Mouse (Mus musculus): ENCODE data around the gene Aco2. TPM values are rescaled to one million over a fixed set of nuclear protein-coding genes. Genes with fewer than 3 reads are reported as not detected.

Aco2 gene
- total and polyA plus RNA-seq, 3 experiments, result 1,810 to 2,215 (median 2,076) TPM

- WGBS, result 94% methylated on average over 9 of the region's 9 CpGs
- DNase-seq, result no peak
- Histone ChIP-seq H3K27me3 (ENCODE audit: control insufficient read depth, insufficient read depth, low read length) (no peaks in the 10 kb centered on the region), H3K9ac (ENCODE audit: low read depth, low read length) (no peak overlapping the region), H3K4me3 (no peak overlapping the region), H3K36me3 (ENCODE audit: control insufficient read depth, insufficient read depth, low read length) (no peaks in the 10 kb centered on the region), H3K27ac (no peak overlapping the region), H3K79me2 (replicated peaks; ENCODE audit: control insufficient read depth, insufficient read depth, low read length) (no peaks in the 10 kb centered on the region), H3K4me1 (ENCODE audit: control insufficient read depth, insufficient read depth, low read length) (no peaks in the 10 kb centered on the region)
- TF ChIP-seq EP300 (IDR thresholded peaks at IDR 0.05; ENCODE audit: insufficient read depth, low read depth, low read length) (no peak), POLR2A (IDR thresholded peaks at IDR 0.05; ENCODE audit: insufficient read depth, low read depth, low read length) (no peak), CTCF (IDR thresholded peaks at IDR 0.05) (no peak)
- intact Hi-C loops (cut with DNase I), result no loop called here
Measured at GRCm38 (mm10) chr15:81954151-81954583, 82.1 kb downstream of the Aco2 start.

GRCm38 (mm10) chr15:81954716-81955115, 82.6 kb downstream of the Aco2 start:
- Histone ChIP-seq H3K79me2 (replicated peaks; ENCODE audit: control insufficient read depth, insufficient read depth, low read length) (no peaks in the 10 kb centered on the region), H3K27ac (no peak overlapping the region), H3K4me1 (ENCODE audit: control insufficient read depth, insufficient read depth, low read length) (no peaks in the 10 kb centered on the region; the same call in 1 of the 2 replicates), H3K27me3 (ENCODE audit: control insufficient read depth, insufficient read depth, low read length) (no peaks in the 10 kb centered on the region), H3K36me3 (ENCODE audit: control insufficient read depth, insufficient read depth, low read length) (no peaks in the 10 kb centered on the region), H3K4me3 (no peak overlapping the region), H3K9ac (ENCODE audit: low read depth, low read length) (no peak overlapping the region)
- TF ChIP-seq EP300 (IDR thresholded peaks at IDR 0.05; ENCODE audit: insufficient read depth, low read depth, low read length), result no peak
- TF ChIP-seq POLR2A (IDR thresholded peaks at IDR 0.05; ENCODE audit: insufficient read depth, low read depth, low read length), result no peak
- TF ChIP-seq CTCF (IDR thresholded peaks at IDR 0.05), result no peak
- DNase-seq, result no peak
- intact Hi-C loops (cut with DNase I), result no loop called here
- 92% methylated on average over 6 of the region's 6 CpGs for WGBS

- TF ChIP-seq POLR2A (IDR thresholded peaks at IDR 0.05; ENCODE audit: insufficient read depth, low read depth, low read length) (no peak), EP300 (IDR thresholded peaks at IDR 0.05; ENCODE audit: insufficient read depth, low read depth, low read length) (no peak), CTCF (IDR thresholded peaks at IDR 0.05) (no peak)
- Histone ChIP-seq H3K4me3 (no peak overlapping the region), H3K27ac (no peak overlapping the region), H3K4me1 (ENCODE audit: control insufficient read depth, insufficient read depth, low read length) (no peaks in the 10 kb centered on the region; the same call in 1 of the 2 replicates), H3K36me3 (ENCODE audit: control insufficient read depth, insufficient read depth, low read length) (no peaks in the 10 kb centered on the region), H3K9ac (ENCODE audit: low read depth, low read length) (no peak overlapping the region), H3K27me3 (ENCODE audit: control insufficient read depth, insufficient read depth, low read length) (no peaks in the 10 kb centered on the region), H3K79me2 (replicated peaks; ENCODE audit: control insufficient read depth, insufficient read depth, low read length) (no peaks in the 10 kb centered on the region)
- 96% methylated on average over 15 of the region's 15 CpGs for WGBS
- no peak for DNase-seq
- intact Hi-C loops (cut with DNase I), result no loop called here
Measured at GRCm38 (mm10) chr15:81955414-81955813, 83.3 kb downstream of the Aco2 start.

GRCm38 (mm10) chr15:81956457-81956856, 84.3 kb downstream of the Aco2 start:
- peak in 1 of 2 experiments; percentile 49 for DNase-seq
- intact Hi-C loops (cut with DNase I), result no loop called here
- WGBS, result 66% methylated on average over 8 of the region's 8 CpGs

GRCm38 (mm10) chr15:81957598-81957997, 85.5 kb downstream of the Aco2 start:
- DNase-seq, result no peak
- no peaks in the 10 kb centered on the region for H3K79me2 ChIP-seq (replicated peaks; ENCODE audit: control insufficient read depth, insufficient read depth, low read length)
- H3K4me3 ChIP-seq, result no peak overlapping the region
- H3K27ac ChIP-seq, result no peak overlapping the region
- H3K36me3 ChIP-seq (ENCODE audit: control insufficient read depth, insufficient read depth, low read length), result no peaks in the 10 kb centered on the region
- intact Hi-C loops (cut with DNase I), result no loop called here
- no peak overlapping the region for H3K9ac ChIP-seq (ENCODE audit: low read depth, low read length)
- no peak for TF ChIP-seq CTCF (IDR thresholded peaks at IDR 0.05)
- TF ChIP-seq POLR2A (IDR thresholded peaks at IDR 0.05; ENCODE audit: insufficient read depth, low read depth, low read length), result no peak
- TF ChIP-seq EP300 (IDR thresholded peaks at IDR 0.05; ENCODE audit: insufficient read depth, low read depth, low read length), result no peak
- no peaks in the 10 kb centered on the region; the same call in 1 of the 2 replicates for H3K4me1 ChIP-seq (ENCODE audit: control insufficient read depth, insufficient read depth, low read length)
- 82% methylated on average over 11 of the region's 11 CpGs for WGBS
- no peaks in the 10 kb centered on the region for H3K27me3 ChIP-seq (ENCODE audit: control insufficient read depth, insufficient read depth, low read length)

More at GRCm38 (mm10) chr15:81956457-81956856, 84.3 kb downstream of the Aco2 start:
- Histone ChIP-seq H3K36me3 (ENCODE audit: control insufficient read depth, insufficient read depth, low read length) (no peaks in the 10 kb centered on the region), H3K79me2 (replicated peaks; ENCODE audit: control insufficient read depth, insufficient read depth, low read length) (no peaks in the 10 kb centered on the region), H3K9ac (ENCODE audit: low read depth, low read length) (no peak overlapping the region), H3K4me1 (ENCODE audit: control insufficient read depth, insufficient read depth, low read length) (no peaks in the 10 kb centered on the region; the same call in 1 of the 2 replicates), H3K27me3 (ENCODE audit: control insufficient read depth, insufficient read depth, low read length) (no peaks in the 10 kb centered on the region), H3K4me3 (no peak overlapping the region), H3K27ac (no peak overlapping the region)
- no peak for TF ChIP-seq POLR2A (IDR thresholded peaks at IDR 0.05; ENCODE audit: insufficient read depth, low read depth, low read length)
- no peak for TF ChIP-seq EP300 (IDR thresholded peaks at IDR 0.05; ENCODE audit: insufficient read depth, low read depth, low read length)
- TF ChIP-seq CTCF (IDR thresholded peaks at IDR 0.05), result peak; percentile 78

- TF ChIP-seq POLR2A (IDR thresholded peaks at IDR 0.05; ENCODE audit: insufficient read depth, low read depth, low read length), result no peak
- no peak for TF ChIP-seq EP300 (IDR thresholded peaks at IDR 0.05; ENCODE audit: insufficient read depth, low read depth, low read length)
- no peak for TF ChIP-seq CTCF (IDR thresholded peaks at IDR 0.05)
- WGBS, result 55% methylated on average over 3 of the region's 3 CpGs
- no peak overlapping the region for H3K27ac ChIP-seq
- no peaks in the 10 kb centered on the region for H3K27me3 ChIP-seq (ENCODE audit: control insufficient read depth, insufficient read depth, low read length)
- H3K36me3 ChIP-seq (ENCODE audit: control insufficient read depth, insufficient read depth, low read length), result no peaks in the 10 kb centered on the region
- no peaks in the 10 kb centered on the region for H3K79me2 ChIP-seq (replicated peaks; ENCODE audit: control insufficient read depth, insufficient read depth, low read length)
- H3K9ac ChIP-seq (ENCODE audit: low read depth, low read length), result no peak overlapping the region
- DNase-seq, result no peak
- intact Hi-C loops (cut with DNase I), result no loop called here
- no peaks in the 10 kb centered on the region; the same call in 1 of the 2 replicates for H3K4me1 ChIP-seq (ENCODE audit: control insufficient read depth, insufficient read depth, low read length)
- H3K4me3 ChIP-seq, result no peak overlapping the region
Measured at GRCm38 (mm10) chr15:81958906-81959305, 86.8 kb downstream of the Aco2 start.

Measured in heart, adult 2 months (tissue).